Mouse (Mus musculus) embryonic facial prominence, embryonic 12.5 days (tissue): Measurements from ENCODE around the gene Ppp3ca. TPM values are rescaled to one million over a fixed set of nuclear protein-coding genes. Genes with fewer than 3 reads are reported as not detected.
A peak's percentile ranks its signal among the peaks of the same experiment; 100 is the strongest.

Experiments used
- ATAC-seq: fragments of 200-750 bp; cut with Nextera tagmentation; 2 replicates; pipeline ENCODE4 v1.8.0; 2017; ENCODE audit not compliant: insufficient number of reproducible peaks, insufficient read depth, low FRiP score, low TSS enrichment
- H3K27ac ChIP-seq: fragments of 300-500 bp; sonication (generic); 2 replicates; pipeline ENCODE4 v1.5.1; 2016; ENCODE audit warnings: mild to moderate bottlenecking
- H3K27me3 ChIP-seq: fragments of 300-500 bp; sonication (generic); 2 replicates; pipeline ENCODE4 v1.6.1; 2016; ENCODE audit warnings: mild to moderate bottlenecking, moderate library complexity
- H3K36me3 ChIP-seq: fragments of 300-500 bp; sonication (generic); 2 replicates; pipeline ENCODE4 v1.6.1; 2016; ENCODE audit warnings: mild to moderate bottlenecking
- H3K4me1 ChIP-seq: fragments of 300-500 bp; sonication (generic); 2 replicates; pipeline ENCODE4 v1.6.1; 2016
- H3K4me2 ChIP-seq: fragments of 300-500 bp; sonication (generic); replicated peaks from 2 replicates; pipeline ENCODE4 v1.6.1; 2016; ENCODE audit warnings: mild to moderate bottlenecking, moderate library complexity
- H3K4me3 ChIP-seq: fragments of 300-500 bp; sonication (generic); 2 replicates; pipeline ENCODE4 v1.5.1; 2016; ENCODE audit warnings: mild to moderate bottlenecking
- H3K9ac ChIP-seq: fragments of 300-500 bp; sonication (generic); 2 replicates; pipeline ENCODE4 v1.6.1; 2016; ENCODE audit warnings: mild to moderate bottlenecking, moderate library complexity
- H3K9me3 ChIP-seq: fragments of 300-500 bp; sonication (generic); 2 replicates; pipeline ENCODE4 v1.6.1; 2016; ENCODE audit warnings: mild to moderate bottlenecking, moderate library complexity
- WGBS: fragments of 180-500 bp; shearing (Covaris S2); methylation state at CpG from one replicate; pipeline ENCODE4 v1.1.7; 2016; 5-methylcytosine and 5-hydroxymethylcytosine counted together
- polyA plus RNA-seq: library from polyadenylated mRNA; unstranded; fragments of >200 nt; fragmentation: Nextera tagmentation; extraction: Ambion mirVana; gene quantifications from 2 replicates; pipeline ENCODE4 v1.2.1, GENCODE M21; 2016

Gene Ppp3ca
- 103 and 110 TPM in 2 replicates for polyA plus RNA-seq

GRCm38 (mm10) chr3:136670110-136670359 is at the start of gene Ppp3ca:
Ppp3ca (plus strand) TSS chr3:136670124.
- H3K9ac ChIP-seq: peak within 1 kb of the TSS; percentile 74
- H3K27ac ChIP-seq: peak within 1 kb of the TSS; percentile 93
- H3K4me1 ChIP-seq: no peaks in the 10 kb centered on the region
- H3K9me3 ChIP-seq: no peaks in the 10 kb centered on the region
- WGBS: 0% methylated on average over 27 of the region's 43 CpGs
- H3K36me3 ChIP-seq: no peaks in the 10 kb centered on the region
- H3K4me3 ChIP-seq: peak within 1 kb of the TSS; percentile 71
- no peaks in the 10 kb centered on the region for H3K27me3 ChIP-seq
- peak within 1 kb of the TSS; percentile 59 for H3K4me2 ChIP-seq
- peak; percentile 17; the same call in 1 of the 2 replicates for ATAC-seq

DNA sequence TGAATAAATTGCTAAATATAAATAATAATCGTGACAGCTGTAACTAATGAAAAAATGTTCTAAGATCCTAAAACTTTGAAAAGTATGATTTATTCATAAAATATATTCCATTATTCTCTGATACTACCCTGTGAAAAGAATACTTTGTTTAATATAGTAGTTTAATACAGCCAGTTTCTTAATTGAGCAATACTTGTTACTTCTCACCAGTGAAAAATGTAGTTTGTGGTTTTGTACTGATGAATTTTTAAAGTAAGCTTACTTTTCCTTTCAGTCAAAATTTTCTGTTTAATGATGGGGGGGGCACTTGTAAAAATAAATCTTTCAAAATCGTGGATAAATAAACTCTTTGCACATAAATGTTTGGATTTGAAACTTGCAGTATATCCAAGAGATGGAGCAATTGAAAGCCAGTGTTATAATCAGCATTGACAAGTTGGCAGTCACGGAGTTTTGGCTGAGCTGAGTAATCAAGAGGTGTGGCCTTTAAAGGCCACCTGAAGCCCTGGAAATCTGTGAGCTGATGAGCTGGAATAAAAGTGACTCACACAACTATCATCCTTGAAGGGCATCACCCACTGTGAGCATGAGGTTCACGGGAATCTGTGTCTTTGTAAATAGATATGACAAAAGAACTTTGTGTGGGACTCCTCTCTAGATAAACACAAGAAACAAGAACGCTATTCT is 29.2 kb upstream of the Ppp3ca start:
- Histone ChIP-seq H3K4me2 (no peak overlapping the region), H3K9ac (no peak overlapping the region), H3K4me3 (no peak overlapping the region), H3K9me3 (no peaks in the 10 kb centered on the region), H3K36me3 (no peaks in the 10 kb centered on the region), H3K27ac (no peak overlapping the region), H3K4me1 (no peaks in the 10 kb centered on the region), H3K27me3 (no peaks in the 10 kb centered on the region)
- no peak for ATAC-seq
- WGBS: 70% methylated on average over 5 of the region's 5 CpGs

- Histone ChIP-seq H3K4me2 (no peak overlapping the region), H3K9me3 (no peaks in the 10 kb centered on the region), H3K36me3 (no peaks in the 10 kb centered on the region), H3K27ac (no peak overlapping the region), H3K4me1 (no peaks in the 10 kb centered on the region), H3K9ac (no peak overlapping the region), H3K27me3 (no peaks in the 10 kb centered on the region), H3K4me3 (no peak overlapping the region)
- 65% methylated on average over 4 of the region's 4 CpGs for WGBS
- no peak for ATAC-seq
These were observed 19.0 kb upstream of the Ppp3ca start for GRCm38 (mm10) chr3:136650966-136651365.

GRCm38 (mm10) chr3:136651496-136651895 is 18.4 kb upstream of the Ppp3ca start:
- H3K9ac ChIP-seq: no peak overlapping the region
- no peak for ATAC-seq
- WGBS: 39% methylated on average over 6 of the region's 6 CpGs

DNA sequence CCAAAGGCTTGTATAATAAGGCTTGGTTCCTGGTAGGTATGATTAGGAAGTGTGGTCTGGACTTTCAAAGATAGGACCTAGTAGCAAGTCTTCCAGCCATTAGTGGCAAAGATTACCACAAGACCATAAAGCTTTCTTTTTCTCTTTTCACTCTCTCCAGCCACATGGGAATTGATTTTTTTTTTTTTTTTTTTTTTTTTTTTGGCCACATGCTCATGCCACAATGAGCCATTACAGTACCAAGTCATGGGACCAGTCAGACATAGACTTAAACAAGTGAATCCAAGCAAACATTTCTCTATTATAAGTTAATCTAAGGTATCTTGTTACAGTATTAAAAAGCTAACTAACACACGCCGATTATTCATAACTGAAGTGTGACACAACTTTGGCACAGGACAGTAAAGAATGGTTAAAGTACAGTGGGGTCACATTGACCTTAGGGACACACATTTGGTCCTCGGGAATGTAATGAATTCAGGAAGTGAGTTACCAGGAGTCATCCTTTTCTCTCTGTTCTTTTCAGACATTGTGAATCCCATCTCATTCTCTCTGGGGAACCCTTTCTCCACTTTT is 13.4 kb upstream of the Ppp3ca start:
- no peaks in the 10 kb centered on the region for H3K9me3 ChIP-seq
- H3K4me2 ChIP-seq: no peak overlapping the region
- no peak overlapping the region for H3K9ac ChIP-seq
- no peaks in the 10 kb centered on the region for H3K4me1 ChIP-seq
- H3K27ac ChIP-seq: no peak overlapping the region
- no peak for ATAC-seq
- H3K27me3 ChIP-seq: no peaks in the 10 kb centered on the region
- no peak overlapping the region for H3K4me3 ChIP-seq
- 73% methylated on average over 3 of the region's 3 CpGs for WGBS
- no peaks in the 10 kb centered on the region for H3K36me3 ChIP-seq

More at GRCm38 (mm10) chr3:136651496-136651895, 18.4 kb upstream of the Ppp3ca start:
- Histone ChIP-seq H3K27me3 (no peaks in the 10 kb centered on the region), H3K4me1 (no peaks in the 10 kb centered on the region), H3K4me3 (no peak overlapping the region), H3K27ac (no peak overlapping the region), H3K9me3 (no peaks in the 10 kb centered on the region), H3K36me3 (no peaks in the 10 kb centered on the region), H3K4me2 (no peak overlapping the region)

DNA sequence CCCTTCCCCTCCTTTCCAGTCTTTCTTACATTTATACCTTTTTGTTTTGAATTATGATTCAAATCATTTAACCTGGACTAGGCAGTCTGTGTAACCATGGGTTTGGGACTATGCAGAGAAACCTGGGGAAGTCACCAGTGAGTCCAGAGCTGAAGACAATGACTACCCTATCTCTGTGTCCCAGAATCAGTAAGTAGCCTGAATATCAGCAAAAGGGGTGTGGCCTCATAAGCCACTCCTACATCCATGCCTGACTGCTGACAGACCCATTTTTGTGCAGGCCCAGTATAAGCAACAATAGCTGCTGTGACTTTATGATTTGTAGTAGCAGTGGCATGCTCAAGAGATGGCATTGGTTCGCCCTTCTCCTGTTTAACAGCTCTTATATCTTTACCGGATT is 11.2 kb upstream of the Ppp3ca start:
- ATAC-seq: no peak
- H3K4me3 ChIP-seq: no peak overlapping the region
- no peaks in the 10 kb centered on the region for H3K36me3 ChIP-seq
- 94% methylated on average over 2 of the region's 2 CpGs for WGBS
- no peaks in the 10 kb centered on the region for H3K9me3 ChIP-seq
- no peaks in the 10 kb centered on the region for H3K4me1 ChIP-seq
- no peak overlapping the region for H3K9ac ChIP-seq
- H3K27ac ChIP-seq: no peak overlapping the region
- no peak overlapping the region for H3K4me2 ChIP-seq
- no peaks in the 10 kb centered on the region for H3K27me3 ChIP-seq

GRCm38 (mm10) chr3:136665119-136665518 is 4.8 kb upstream of the Ppp3ca start:
- WGBS: 83% methylated on average over 1 of the region's 1 CpGs
- Histone ChIP-seq H3K27me3 (no peaks in the 10 kb centered on the region), H3K4me2 (no peak overlapping the region), H3K4me1 (no peaks in the 10 kb centered on the region), H3K36me3 (no peaks in the 10 kb centered on the region), H3K9ac (no peak overlapping the region), H3K4me3 (no peak overlapping the region), H3K9me3 (no peaks in the 10 kb centered on the region), H3K27ac (no peak overlapping the region)
- no peak for ATAC-seq

DNA sequence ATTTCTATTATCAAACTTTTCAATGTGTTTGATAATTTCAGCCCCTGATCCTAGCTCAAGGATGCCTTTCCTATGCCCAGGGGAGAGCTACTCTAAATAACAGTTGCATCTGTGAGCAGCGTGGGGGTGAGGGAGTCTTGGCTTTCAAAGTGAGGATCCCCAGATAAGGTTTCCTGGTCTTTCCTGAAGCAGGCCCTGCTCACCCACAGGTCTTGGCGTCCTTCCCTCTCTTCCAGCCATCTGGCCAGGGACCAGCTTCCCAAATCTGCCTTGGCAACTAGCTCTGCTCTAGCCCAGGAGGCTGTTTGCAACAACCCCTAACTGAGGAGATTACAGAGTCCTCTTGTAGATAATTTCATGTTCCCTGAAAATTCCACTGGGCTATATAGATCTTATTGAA is 1.9 kb upstream of the Ppp3ca start:
- Histone ChIP-seq H3K27me3 (no peaks in the 10 kb centered on the region), H3K27ac (no peak overlapping the region), H3K36me3 (no peaks in the 10 kb centered on the region), H3K4me2 (no peak overlapping the region), H3K4me1 (no peaks in the 10 kb centered on the region), H3K9ac (no peak overlapping the region), H3K4me3 (no peak overlapping the region), H3K9me3 (no peaks in the 10 kb centered on the region)
- no peak for ATAC-seq
- 72% methylated on average over 2 of the region's 2 CpGs for WGBS

DNA sequence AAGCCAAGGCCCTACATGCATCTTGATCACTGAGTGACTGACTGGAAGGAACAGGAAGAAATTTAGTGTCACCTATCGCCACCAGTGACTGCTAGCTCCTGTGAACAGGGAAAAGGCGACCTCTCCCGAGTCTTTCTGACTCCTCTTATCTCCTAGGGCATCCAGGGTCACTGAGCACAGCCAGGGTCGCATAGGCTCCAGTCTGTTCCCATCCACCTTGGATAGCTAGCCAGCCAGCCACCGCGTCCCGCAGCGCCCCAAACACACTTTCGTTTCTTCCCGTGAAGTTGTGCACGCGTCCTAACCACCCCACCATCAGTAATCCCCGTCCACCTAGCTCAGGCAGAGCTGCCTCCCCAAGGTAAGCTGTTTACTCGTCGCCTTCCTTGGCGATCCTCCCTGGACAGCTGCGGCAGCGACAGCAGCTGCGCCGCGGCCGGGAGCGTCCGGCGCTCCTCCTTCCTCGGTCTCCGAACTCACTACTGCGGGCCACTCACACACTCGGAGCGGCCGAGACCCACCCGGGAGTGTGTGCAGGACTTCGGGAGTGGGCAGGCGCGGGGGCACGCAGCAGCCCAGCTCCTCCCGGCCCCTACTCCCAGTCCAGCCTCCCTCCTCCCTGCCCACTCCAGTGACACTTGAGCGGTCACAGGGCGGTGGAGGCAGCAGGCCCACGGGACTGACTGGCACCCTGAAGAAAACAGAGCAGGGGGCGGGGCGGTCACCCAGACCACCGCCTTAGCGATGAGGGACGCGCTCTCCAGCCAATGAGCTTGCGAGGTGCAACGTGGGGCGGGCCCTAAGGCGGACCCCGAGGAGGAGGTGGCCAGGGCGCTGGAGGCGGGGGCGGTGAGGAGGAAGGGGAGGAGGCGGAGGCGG is 454 bp upstream of the Ppp3ca start:
- H3K9ac ChIP-seq: peak overlapping the region; percentile 74
- under 1% methylated on average over 48 of the region's 56 CpGs for WGBS
- peak overlapping the region; percentile 56 for H3K4me2 ChIP-seq
- ATAC-seq: peak; percentile 95
- H3K4me1 ChIP-seq: no peaks in the 10 kb centered on the region
- H3K27ac ChIP-seq: peak overlapping the region; percentile 93
- no peaks in the 10 kb centered on the region for H3K9me3 ChIP-seq
- H3K4me3 ChIP-seq: peak overlapping the region; percentile 71
- H3K36me3 ChIP-seq: no peaks in the 10 kb centered on the region
- no peaks in the 10 kb centered on the region for H3K27me3 ChIP-seq

DNA sequence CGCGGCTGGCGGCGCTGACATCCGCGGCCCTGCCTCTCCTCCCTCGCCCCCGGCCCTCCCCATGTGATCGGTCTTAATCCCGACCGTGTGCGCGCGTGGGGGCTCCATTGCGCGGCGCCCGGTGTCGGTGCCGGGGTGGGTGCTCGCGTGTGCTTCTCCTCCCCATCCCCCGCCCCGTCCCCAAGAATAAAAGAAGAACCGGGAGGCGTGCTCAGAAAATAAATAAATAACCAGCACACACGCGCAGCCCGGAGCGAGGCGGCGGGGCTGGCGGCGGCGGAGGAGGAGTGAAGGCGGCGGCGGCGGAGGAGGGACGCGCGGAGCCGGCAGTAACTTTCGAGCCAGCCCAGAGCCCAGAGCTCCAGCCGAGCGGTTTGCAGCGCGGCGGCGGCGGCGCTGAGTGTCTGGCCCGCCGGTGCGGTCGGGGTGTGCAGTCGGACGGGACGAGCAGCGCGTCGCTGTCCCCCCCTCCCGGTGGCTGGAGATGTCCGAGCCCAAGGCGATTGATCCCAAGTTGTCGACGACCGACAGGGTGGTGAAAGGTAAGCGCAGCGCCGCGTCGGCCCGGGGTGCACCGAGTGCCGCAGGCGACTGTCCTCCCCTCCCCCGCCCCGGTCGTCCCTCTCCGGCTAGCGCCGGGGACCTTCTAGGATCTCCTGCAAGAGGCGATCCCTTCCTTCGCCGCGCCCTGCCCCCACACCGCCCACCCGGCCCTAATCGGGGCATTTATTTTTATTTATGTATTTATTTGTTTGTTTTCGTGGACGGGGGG is 622 bp downstream of the Ppp3ca start:
- Histone ChIP-seq H3K27ac (peak overlapping the region; percentile 93), H3K9me3 (no peaks in the 10 kb centered on the region), H3K36me3 (no peaks in the 10 kb centered on the region), H3K4me3 (peak overlapping the region; percentile 71), H3K27me3 (no peaks in the 10 kb centered on the region), H3K4me2 (peak overlapping the region; percentile 59), H3K9ac (peak overlapping the region; percentile 74), H3K4me1 (no peaks in the 10 kb centered on the region)
- 1% methylated on average over 83 of the region's 92 CpGs for WGBS
- ATAC-seq: peak; percentile 38

DNA sequence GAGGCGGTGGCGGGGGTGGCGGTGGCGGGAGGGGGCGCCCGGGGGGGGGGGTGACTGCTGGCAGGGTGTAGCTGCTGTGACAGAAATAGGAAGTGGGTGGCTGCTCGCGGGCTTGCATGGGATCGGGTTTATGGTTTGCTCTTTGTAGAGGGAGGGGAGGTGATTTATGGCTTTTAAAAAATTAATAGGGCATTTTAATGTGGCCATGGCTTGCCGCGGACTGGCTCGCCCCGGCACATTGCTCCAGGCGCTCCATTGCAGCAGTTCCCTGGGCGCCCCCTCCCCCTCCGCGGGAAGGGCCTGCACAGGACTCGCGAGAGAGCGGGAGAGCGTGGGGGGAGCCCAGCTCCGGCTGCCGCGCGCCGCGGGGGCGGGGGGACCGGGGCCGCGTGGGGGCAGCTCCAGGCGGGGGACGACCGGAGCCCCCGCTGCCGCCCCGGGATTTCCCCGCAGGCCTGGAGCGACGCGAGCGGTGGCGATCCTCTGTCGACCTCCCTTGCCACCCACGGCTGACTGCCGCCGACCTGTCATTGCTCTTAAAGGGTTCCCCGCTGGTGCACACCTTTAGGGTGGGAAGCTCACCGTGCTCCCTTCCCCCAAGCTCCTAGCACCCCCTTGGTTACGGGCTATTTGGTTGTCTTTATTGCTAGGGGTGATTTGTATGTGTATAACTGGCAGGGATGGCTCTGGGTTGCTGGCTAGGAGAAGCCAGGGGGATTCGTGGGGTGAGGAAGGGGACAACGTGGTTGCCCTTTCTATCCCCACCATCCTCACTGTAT is 1.4 kb downstream of the Ppp3ca start:
- under 1% methylated on average over 36 of the region's 52 CpGs for WGBS
- Histone ChIP-seq H3K9me3 (no peaks in the 10 kb centered on the region), H3K36me3 (no peaks in the 10 kb centered on the region), H3K27me3 (no peaks in the 10 kb centered on the region), H3K4me1 (no peaks in the 10 kb centered on the region), H3K27ac (peak overlapping the region; percentile 93), H3K9ac (peak overlapping the region; percentile 74), H3K4me2 (peak overlapping the region; percentile 59), H3K4me3 (peak overlapping the region; percentile 71)
- no peak for ATAC-seq
